Mouse (Mus musculus) cerebellum, adult 2 months (tissue): ENCODE results near the gene Gm48551.

Experiments used
- CTCF ChIP-seq: fragments of 200-500 bp; IDR thresholded peaks from 2 replicates; pipeline ENCODE4 v1.5.1; 2011; ENCODE audit warnings: low read depth, mild to moderate bottlenecking, control low read depth, low read length, moderate library complexity, borderline replicate concordance; ENCODE audit not compliant: insufficient read depth
- POLR2A ChIP-seq: fragments of 200-500 bp; IDR thresholded peaks from 2 replicates; pipeline ENCODE4 v1.6.1; 2011; ENCODE audit warnings: low read length, control low read depth, borderline replicate concordance; ENCODE audit not compliant: insufficient read depth

- TF ChIP-seq POLR2A (no peak), CTCF (no peak)
Measured at GRCm38 (mm10) chr10:81375322-81375721, 8.9 kb upstream of the Gm48551 start.
